Mouse (Mus musculus): ENCODE results near the gene Stpg1. TPM values are rescaled to one million over a fixed set of nuclear protein-coding genes. Genes with fewer than 3 reads are reported as not detected.

Gene Stpg1
- total RNA-seq, 1 experiment from 2014 or later: not detected

- no peak for ATAC-seq (replicated peaks in 1 of 2; ENCODE audit: insufficient read depth in 1 of 2, low FRiP score in 2 of 2, low TSS enrichment in 1 of 2, low read depth in 1 of 2, poor library complexity in 2 of 2, severe bottlenecking in 2 of 2)
Observed at GRCm38 (mm10) chr4:135575365-135576140, 81.0 kb downstream of the Stpg1 start.

DNA sequence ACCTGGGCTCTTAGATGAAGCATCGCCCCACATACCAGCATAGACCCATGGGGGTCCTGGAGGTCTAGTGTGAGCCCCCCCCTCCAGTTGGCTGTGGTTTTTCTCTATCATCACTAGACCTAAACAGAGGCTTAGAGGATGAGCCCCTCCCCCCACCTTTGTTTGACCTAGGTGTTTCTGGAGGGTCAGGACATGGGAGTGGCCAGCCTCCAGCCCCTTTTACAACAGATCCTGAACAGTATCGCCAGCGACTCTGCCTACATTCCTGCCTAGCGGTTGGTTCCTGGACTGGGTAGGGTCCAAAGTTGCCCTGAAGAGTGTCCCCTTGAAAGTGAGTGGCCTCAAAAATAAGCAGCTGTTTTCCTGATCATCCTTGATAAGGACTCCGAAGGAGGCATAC lies 83.9 kb downstream of the Stpg1 start:
- ATAC-seq (replicated peaks in 1 of 2; ENCODE audit: insufficient read depth in 1 of 2, low FRiP score in 2 of 2, low TSS enrichment in 1 of 2, low read depth in 1 of 2, poor library complexity in 2 of 2, severe bottlenecking in 2 of 2): no peak

GRCm38 (mm10) chr4:135579695-135580094 lies 85.1 kb downstream of the Stpg1 start:
- no peak for ATAC-seq (replicated peaks in 1 of 2; ENCODE audit: insufficient read depth in 1 of 2, low FRiP score in 2 of 2, low TSS enrichment in 1 of 2, low read depth in 1 of 2, poor library complexity in 2 of 2, severe bottlenecking in 2 of 2)

DNA sequence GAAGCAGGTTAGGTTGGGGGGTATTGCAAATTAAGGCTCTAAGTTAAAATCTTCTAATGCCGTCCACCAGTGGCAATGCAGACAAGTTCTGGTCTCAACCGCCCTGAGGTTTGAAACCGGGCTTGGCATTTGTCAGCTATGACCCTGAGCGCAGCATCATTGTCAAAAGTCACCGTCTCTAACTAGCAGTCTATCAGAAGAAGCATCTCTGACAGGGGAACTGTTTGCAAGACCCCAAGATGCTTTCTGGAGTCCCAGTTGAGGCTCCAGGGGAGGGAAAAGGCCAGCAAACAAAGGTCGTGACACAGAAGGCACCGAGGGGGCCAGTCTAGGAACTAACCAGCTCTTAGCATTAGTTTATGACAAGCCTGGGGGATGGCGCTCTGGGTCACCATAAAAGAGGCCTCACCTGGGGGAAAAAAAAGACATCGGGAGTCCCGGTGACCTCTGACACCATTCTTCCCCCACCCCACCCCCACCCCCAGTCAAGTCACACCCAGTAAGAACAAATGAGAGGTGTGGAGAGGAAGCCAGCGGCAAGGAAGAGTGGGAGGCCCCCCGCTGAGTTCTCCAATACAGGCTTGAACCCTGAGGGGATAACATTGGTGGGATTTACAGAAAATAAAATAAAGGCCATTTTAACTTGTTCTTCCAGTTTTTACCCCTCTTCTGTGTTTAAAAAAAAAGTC lies 86.8 kb downstream of the Stpg1 start:
- ATAC-seq (replicated peaks in 1 of 2; ENCODE audit: insufficient read depth in 1 of 2, low FRiP score in 2 of 2, low TSS enrichment in 1 of 2, low read depth in 1 of 2, poor library complexity in 2 of 2, severe bottlenecking in 2 of 2): no peak

DNA sequence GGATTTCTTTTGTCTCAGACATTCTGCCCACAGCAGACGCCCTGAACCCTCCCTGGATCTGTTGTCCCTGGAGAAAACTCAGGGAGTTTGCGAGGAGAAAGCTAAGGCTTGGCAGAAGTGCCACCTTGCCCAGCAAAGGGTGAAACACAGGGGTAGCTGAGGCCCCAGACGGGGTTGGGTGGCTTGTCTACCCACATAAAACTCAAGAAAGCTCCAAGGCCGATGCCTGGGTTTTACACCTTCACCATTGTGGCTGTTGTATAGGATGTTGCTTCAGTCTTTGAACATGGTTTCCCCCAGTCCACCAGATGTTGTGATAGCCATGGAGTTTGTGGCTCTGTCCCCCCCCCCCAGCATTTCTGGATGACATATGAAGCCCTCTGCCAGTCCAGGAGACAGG lies 90.2 kb downstream of the Stpg1 start:
- ATAC-seq (replicated peaks in 1 of 2; ENCODE audit: insufficient read depth in 1 of 2, low FRiP score in 2 of 2, low TSS enrichment in 1 of 2, low read depth in 1 of 2, poor library complexity in 2 of 2, severe bottlenecking in 2 of 2): no peak

Other genes starting within 250 kb of the Stpg1 start
- gene Clic4, start 222.0 kb upstream of the Stpg1 start, total RNA-seq (2017): 62.0 and 66.9 TPM in 2 replicates
- 116 and 160 TPM in 2 replicates for gene Srrm1, start 141.5 kb upstream of the Stpg1 start, total RNA-seq (2017)
- gene Ncmap, start 96.6 kb upstream of the Stpg1 start, total RNA-seq (2017): 1.8 TPM in 1 of 2 replicates, not detected in the other
- gene Rcan3, start 60.9 kb upstream of the Stpg1 start, total RNA-seq (2017): 7.4 and 8.9 TPM in 2 replicates
- gene Nipal3, start 248 bp downstream of the Stpg1 start, total RNA-seq (2017): 20.1 and 37.6 TPM in 2 replicates
- gene Grhl3, start 78.8 kb downstream of the Stpg1 start, total RNA-seq (2017): not detected in 2 replicates
- 0.30 and 1.1 TPM in 2 replicates for gene Ifnlr1, start 191.5 kb downstream of the Stpg1 start, total RNA-seq (2017)
- not detected in 2 replicates for gene Il22ra1, start 233.4 kb downstream of the Stpg1 start, total RNA-seq (2017)

Data from hematopoietic stem cell, adult 5-6 weeks (primary cell).